Mouse (Mus musculus) cerebellum, adult 9-10 months (tissue): ENCODE measurements around the gene Gm36028.

Experiments used
- DNase-seq: peaks from one replicate; pipeline ENCODE4 v3.0.0; 2022

Gene Gm36028

DNA sequence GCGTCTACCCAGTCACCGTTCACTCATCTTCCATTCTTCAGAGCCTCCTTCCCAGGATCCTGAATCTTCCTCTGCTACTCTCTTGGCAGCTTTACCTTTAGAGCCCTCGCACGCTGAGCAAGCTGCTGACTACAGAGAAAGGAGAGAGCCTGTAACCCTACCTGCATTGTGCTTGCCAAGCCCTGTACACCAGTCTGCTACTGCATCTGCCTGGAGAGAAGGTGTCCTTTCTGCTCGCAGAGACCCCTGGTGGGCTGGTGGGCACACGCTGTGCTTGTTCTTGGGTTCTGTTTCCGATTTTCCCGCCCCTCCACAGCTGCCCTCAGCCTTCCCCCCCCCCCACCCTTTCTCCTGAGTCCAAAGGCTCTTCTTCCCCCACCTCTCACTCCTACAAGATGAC, 53.7 kb downstream of the Gm36028 start:
- DNase-seq: no peak

GRCm38 (mm10) chr16:37805746-37806495, 55.0 kb downstream of the Gm36028 start:
- DNase-seq: no peak

GRCm38 (mm10) chr16:37803387-37803950, 57.5 kb downstream of the Gm36028 start:
- DNase-seq: no peak

DNA sequence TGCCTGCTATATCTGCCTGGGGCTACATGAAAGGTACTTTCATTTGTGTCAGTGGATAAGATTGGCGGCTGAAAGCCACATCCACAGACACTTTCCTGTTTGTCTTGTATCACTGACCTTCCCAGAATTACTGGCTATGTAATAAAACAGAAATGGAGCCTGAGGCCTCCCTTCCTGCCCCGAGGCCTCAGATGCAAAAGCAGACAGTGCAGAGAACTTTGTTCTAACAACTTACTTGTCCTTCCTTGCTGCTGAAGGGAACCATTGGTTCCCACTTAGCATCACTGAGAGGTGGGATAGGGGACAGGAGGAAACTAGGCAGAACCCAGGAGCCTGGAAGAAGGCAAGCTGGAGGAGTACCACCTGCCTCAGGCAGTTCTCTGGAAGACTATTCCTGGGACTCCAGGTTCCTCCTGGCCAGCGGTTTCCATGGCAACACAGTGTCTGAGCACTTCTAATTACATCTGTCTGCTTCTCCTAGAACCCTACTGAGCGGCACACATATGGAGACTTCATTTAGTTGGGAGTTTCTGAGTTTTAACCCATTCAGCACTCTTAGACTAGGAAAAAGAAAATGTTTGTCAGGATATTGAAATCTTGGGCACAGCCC, 58.2 kb downstream of the Gm36028 start:
- no peak for DNase-seq

DNA sequence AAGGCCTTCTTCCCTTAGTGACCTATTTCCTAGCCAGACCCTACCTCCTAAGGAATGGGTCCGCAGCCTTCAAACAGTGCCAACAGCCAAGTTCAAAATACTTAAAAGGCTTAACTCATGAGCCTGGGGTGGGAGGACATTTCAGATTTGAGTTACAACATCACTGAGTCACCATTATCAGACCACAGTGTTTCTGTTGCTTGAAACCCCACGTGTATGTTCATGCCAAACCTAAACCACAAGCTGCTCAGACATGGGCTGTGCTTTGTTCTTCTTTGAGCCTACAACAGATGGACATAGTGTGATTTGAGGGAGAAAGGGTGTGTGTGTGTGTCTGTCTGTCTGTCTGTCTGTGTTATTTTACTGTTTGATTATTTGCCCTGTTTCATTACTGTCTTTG, 59.8 kb downstream of the Gm36028 start:
- no peak for DNase-seq
